Mouse (Mus musculus): ENCODE data around the gene Rap2c.

DNA sequence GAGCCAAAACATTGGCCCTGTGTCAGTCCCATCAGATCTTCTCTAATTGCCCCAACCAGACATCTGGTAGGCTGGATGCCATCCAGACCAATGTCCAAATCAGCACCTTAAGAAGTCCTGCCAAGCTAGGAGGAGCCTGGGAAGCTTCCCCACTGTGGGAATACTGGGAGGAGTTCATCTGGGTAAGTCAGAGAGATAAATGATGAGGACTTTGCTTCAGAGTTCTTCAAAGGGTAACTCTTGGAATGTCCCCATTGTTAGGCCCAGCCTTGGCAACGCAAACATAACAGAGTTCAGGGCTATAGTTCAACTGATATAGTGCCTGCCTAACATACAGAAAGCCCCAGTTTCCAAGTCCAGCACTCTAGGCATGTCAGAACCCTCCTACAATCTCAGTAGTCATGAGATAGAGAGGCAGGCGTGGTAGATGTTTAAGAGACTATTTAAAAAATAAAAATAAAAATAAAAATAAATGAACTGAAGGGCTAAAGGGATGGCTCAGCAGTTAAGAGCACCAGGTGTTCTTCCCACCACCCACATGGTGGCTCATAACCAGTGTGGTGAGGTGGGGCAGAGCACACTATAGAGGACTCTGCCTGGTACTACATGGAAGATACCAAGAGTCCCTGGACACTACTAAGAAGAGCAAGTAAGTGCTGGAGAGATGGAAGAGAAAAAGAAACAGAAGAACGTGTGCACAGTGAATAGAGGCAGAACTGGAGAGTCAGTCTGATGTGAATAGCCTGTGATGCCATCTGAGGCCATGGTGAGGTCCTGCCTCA lies 34.1 kb upstream of the Rap2c start:
- TF ChIP-seq CTCF (IDR thresholded peaks at IDR 0.05; ENCODE audit: low read depth) (no peak), EP300 (optimal IDR thresholded peaks at IDR 0.05) (no peak)
